10 mouse cellular contexts compared by ENCODE assay signal in genomic region chr7:73530846-73531245, GRCm38 (mm10). TPM values are rescaled to one million over a fixed set of nuclear protein-coding genes. Genes with fewer than 3 reads are reported as not detected.
A peak's percentile ranks its signal among the peaks of the same experiment; 100 is the strongest.
DNase-seq lines count a peak whose midpoint lies in the region; ATAC-seq lines count a peak whose summit lies in the region.
"Had no signal": no experiment of that assay in that cellular context is flagged by ENCODE, and none has a peak within 500 bp of the region (broad histone marks: within the 10 kb centered on the region; RNA-seq: fewer than 3 reads in every experiment).

No protein-coding gene starts in this region.

- no peak overlapping the region for H3K4me3 ChIP-seq in heart, embryonic 16.5 days (ENCODE audit: low read length)
- H3K4me3 ChIP-seq in lung, embryonic 16.5 days (ENCODE audit: low read length): no peak overlapping the region
- H3K4me3 ChIP-seq in macrophage (ENCODE audit: inconsistent target): no peak overlapping the region
- H3K4me3 ChIP-seq: neural tube, embryonic 12.5 days had no signal

- no peaks in the 10 kb centered on the region for H3K27me3 ChIP-seq in heart, embryonic 16.5 days (ENCODE audit: control insufficient read depth, insufficient read depth, low read length)
- H3K27me3 ChIP-seq in lung, embryonic 16.5 days (ENCODE audit: control insufficient read depth, insufficient read depth, low read depth, low read length): no peaks in the 10 kb centered on the region
- H3K27me3 ChIP-seq: neural tube, embryonic 12.5 days had no signal

- no peak for ATAC-seq in heart, embryonic 16.5 days (replicated peaks; ENCODE audit: extremely low read depth, insufficient read depth, low FRiP score)
- no peak for ATAC-seq in lung, embryonic 16.5 days (ENCODE audit: low read depth)
- ATAC-seq in activated CD4-positive, CD25-positive, alpha-beta regulatory T cell, adult 4 months: peak; percentile 58

- peaks cover 5% of the 10 kb centered on the region; the same call in 1 of the 2 replicates for H3K36me3 ChIP-seq in heart, embryonic 16.5 days (ENCODE audit: control insufficient read depth, insufficient read depth)
- H3K36me3 ChIP-seq in lung, embryonic 16.5 days (ENCODE audit: control insufficient read depth, insufficient read depth, low read length): peaks cover 15% of the 10 kb centered on the region; the same call in 1 of the 2 replicates
- peaks cover 3% of the 10 kb centered on the region; the same call in 1 of the 2 replicates for H3K36me3 ChIP-seq in macrophage (ENCODE audit: inconsistent target)
- H3K36me3 ChIP-seq: neural tube, embryonic 12.5 days had no signal

- H3K27ac ChIP-seq in heart, embryonic 16.5 days (ENCODE audit: low read length): peak overlapping the region; percentile 64
- peak overlapping the region; percentile 23 for H3K27ac ChIP-seq in lung, embryonic 16.5 days (ENCODE audit: low read length)
- peak overlapping the region; percentile 93 for H3K27ac ChIP-seq in macrophage
- H3K27ac ChIP-seq: neural tube, embryonic 12.5 days had no signal

- peaks cover 100% of the 10 kb centered on the region for H3K79me2 ChIP-seq in macrophage (ENCODE audit: inconsistent target)

- H3K9ac ChIP-seq in heart, embryonic 16.5 days (ENCODE audit: low read length): no peak overlapping the region
- no peak overlapping the region for H3K9ac ChIP-seq in lung, embryonic 16.5 days (ENCODE audit: low read length)
- H3K9ac ChIP-seq: neural tube, embryonic 12.5 days had no signal

- 0 out of 2 replicates have a peak overlapping the region, but pooled peaks have one; percentile 10 for H3K4me2 ChIP-seq in heart, embryonic 16.5 days (ENCODE audit: low read depth, low read length)
- no peak overlapping the region for H3K4me2 ChIP-seq in lung, embryonic 16.5 days (ENCODE audit: low read depth, low read length)
- H3K4me2 ChIP-seq: neural tube, embryonic 12.5 days had no signal

- no peaks in the 10 kb centered on the region for H3K9me3 ChIP-seq in heart, embryonic 16.5 days (replicated peaks; ENCODE audit: control insufficient read depth, low read length)
- no peaks in the 10 kb centered on the region for H3K9me3 ChIP-seq in lung, embryonic 16.5 days (ENCODE audit: control insufficient read depth, low read length)
- H3K9me3 ChIP-seq: neural tube, embryonic 12.5 days had no signal

- peaks cover 43% of the 10 kb centered on the region for H3K4me1 ChIP-seq in heart, embryonic 16.5 days (ENCODE audit: control insufficient read depth, insufficient read depth, low read length)
- peaks cover 53% of the 10 kb centered on the region for H3K4me1 ChIP-seq in lung, embryonic 16.5 days (replicated peaks; ENCODE audit: control insufficient read depth, insufficient read depth, low read length)

- WGBS in heart, embryonic 16.5 days: 58% methylated on average over 5 of the region's 5 CpGs
- WGBS in lung, embryonic 16.5 days: 44% methylated on average over 5 of the region's 5 CpGs
- 31% methylated on average over 3 of the region's 5 CpGs for WGBS in macrophage (ENCODE audit: missing documents)

- no peak for DNase-seq in heart, adult 9 months (ENCODE audit: low spot score in 2 of 2)
- DNase-seq in lung, postnatal 10 days: no peak
- no peak for DNase-seq in adrenal gland, adult 2 months
- DNase-seq in urinary bladder, adult 2 months (ENCODE audit: low spot score): no peak
- DNase-seq: heart, postnatal 14 days had no signal

RNA-seq across cellular contexts. Expression of gene Chd2, which starts 10.8 kb away (rescaled TPM):
- 33.1 and 36.5 TPM in 2 replicates for polyA plus RNA-seq in heart, embryonic 16.5 days (2015; fragmentation: Nextera tagmentation; extraction: Ambion mirVana)
- 53.7 and 58.9 TPM in 2 replicates for polyA plus RNA-seq in lung, embryonic 16.5 days (2015; fragmentation: Nextera tagmentation; extraction: Ambion mirVana)
- polyA plus RNA-seq in activated CD4-positive, CD25-positive, alpha-beta regulatory T cell, adult 4 months (2017; shearing (Covaris generic)): 100 to 1,000 TPM; 136 to 151 TPM
- 100 to 1,000 TPM; 403 to 732 (median 510) TPM for total RNA-seq in macrophage (2018; cell fraction: chromatin; rRNA removed)
- 10 to 100 TPM; 21.1 to 41.7 (median 26.6) TPM for total RNA-seq in macrophage (2018; cell fraction: cytosol; rRNA removed)
- 100 to 1,000 TPM; 110 to 331 (median 224) TPM for total RNA-seq in macrophage (2018; cell fraction: nucleus; rRNA removed)
- polyA plus RNA-seq in macrophage (2018): 11.4 to 34.5 TPM (median 15.8 TPM) in 3 replicates
- 10 to 100 TPM; 28.3 to 45.9 TPM for total RNA-seq in adrenal gland, adult 2 months (2021)
- 11.1 and 12.9 TPM in 2 replicates for polyA plus RNA-seq in adrenal gland, adult 2 months (2012; rRNA removed)
- 25.6 and 27.3 TPM in 2 replicates for polyA plus RNA-seq in urinary bladder, adult 2 months (2012; rRNA removed)

Comparison
In these comparisons a context has a peak if more than half of its experiments do, and no peak if none do; other contexts are left out.
1. H3K27ac ChIP-seq: peak in every context shown above with its lines; median percentile 93 in macrophage; 64 in heart, embryonic 16.5 days; 23 in lung, embryonic 16.5 days.